Mouse (Mus musculus): ENCODE data around the gene Fam213b. TPM values are rescaled to one million over a fixed set of nuclear protein-coding genes. Genes with fewer than 3 reads are reported as not detected.

Gene Fam213b
- polyA plus RNA-seq, 1 experiment from 2014 or later = 43.2 TPM

DNA sequence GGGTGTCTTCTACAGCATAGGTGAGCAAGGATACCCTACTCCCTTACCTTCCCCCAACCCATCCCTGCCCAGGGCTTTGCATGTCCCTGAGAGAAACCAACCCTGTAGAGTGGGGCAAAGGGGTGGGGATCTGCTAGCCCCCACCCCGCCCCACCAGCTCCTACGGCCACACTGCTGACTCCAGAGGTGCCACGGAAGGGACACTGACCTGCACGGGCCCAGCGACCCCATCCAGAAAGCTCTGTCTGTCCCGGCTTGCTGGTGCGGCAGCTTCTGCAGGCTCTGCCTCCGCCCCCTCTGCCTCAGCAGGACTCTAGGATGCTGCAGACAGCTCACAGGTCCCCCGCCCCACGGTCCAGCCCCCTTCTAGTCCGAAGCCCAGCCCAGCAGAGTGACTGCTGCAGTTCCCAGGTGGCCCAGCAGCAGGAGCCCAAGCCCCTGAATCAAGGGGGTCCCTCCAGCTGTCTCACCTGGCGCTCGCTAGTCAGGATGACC, 27.1 kb downstream of the Fam213b start:
- Histone ChIP-seq H3K36me3 (no peaks in the 10 kb centered on the region), H3K27ac (no peak overlapping the region), H3K4me3 (replicated peaks) (peak overlapping the region; percentile 27), H3K9ac (replicated peaks) (peak overlapping the region; percentile 51), H3K4me1 (replicated peaks) (peaks cover 12% of the 10 kb centered on the region), H3K27me3 (peaks cover 33% of the 10 kb centered on the region), H3K4me2 (peak overlapping the region; percentile 53), H3K9me3 (no peaks in the 10 kb centered on the region)
- WGBS = 3% methylated on average over 13 of the region's 13 CpGs
- ATAC-seq (ENCODE audit: insufficient number of reproducible peaks, insufficient read depth, low FRiP score, low TSS enrichment, low read depth) = peak; percentile 53; the same call in 1 of the 2 replicates

DNA sequence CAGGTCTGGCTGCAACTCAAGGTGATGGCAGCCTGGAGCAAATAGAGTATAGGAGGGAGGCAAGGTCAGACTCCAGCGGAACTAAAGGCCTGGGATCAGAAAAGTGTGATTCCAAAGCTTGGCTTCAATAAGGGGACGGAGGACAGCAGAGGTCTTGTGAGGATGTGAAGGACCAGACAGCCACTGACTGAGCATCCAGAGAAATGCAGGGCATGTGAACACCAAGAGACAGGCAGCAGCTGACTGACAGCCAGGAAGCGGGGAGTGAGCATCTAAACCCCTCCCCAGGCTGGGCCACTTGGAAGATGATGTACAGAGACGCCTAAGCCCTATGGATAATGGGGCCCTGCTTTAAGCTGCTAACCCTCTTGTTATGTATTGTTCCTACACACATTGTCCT, 28.2 kb downstream of the Fam213b start:
- 93% methylated on average over 4 of the region's 4 CpGs for WGBS
- Histone ChIP-seq H3K4me3 (replicated peaks) (no peak overlapping the region), H3K4me2 (no peak overlapping the region), H3K27me3 (peaks cover 29% of the 10 kb centered on the region), H3K9me3 (no peaks in the 10 kb centered on the region), H3K36me3 (no peaks in the 10 kb centered on the region), H3K9ac (replicated peaks) (no peak overlapping the region), H3K27ac (no peak overlapping the region), H3K4me1 (replicated peaks) (peaks cover 13% of the 10 kb centered on the region)
- no peak for ATAC-seq (ENCODE audit: insufficient number of reproducible peaks, insufficient read depth, low FRiP score, low TSS enrichment, low read depth)

DNA sequence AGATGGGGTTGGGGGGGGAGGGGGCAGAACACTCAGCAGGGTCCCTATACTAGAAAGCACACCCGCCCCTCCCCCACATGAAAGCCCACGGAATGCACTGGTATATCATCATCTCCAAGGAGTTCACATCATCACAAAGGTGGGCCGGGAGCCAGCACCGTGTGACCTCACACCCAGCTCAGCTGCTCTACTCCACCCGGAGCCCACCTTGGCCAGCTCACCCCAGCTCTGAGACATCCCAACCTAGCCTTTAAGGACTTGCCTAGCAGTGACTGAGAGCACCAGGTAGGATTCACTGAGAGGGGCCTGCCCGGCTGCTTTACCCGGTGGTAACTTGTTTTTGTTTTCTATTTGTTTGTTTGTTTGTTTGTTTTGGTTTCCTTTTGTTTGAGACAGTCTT, 29.5 kb downstream of the Fam213b start, which contains the start of gene Mmel1:
TSS of gene Mmel1 (plus strand) at position 146 of the 400 bp plus-strand sequence.
- ATAC-seq (ENCODE audit: insufficient number of reproducible peaks, insufficient read depth, low FRiP score, low TSS enrichment, low read depth) = no peak
- Histone ChIP-seq H3K9me3 (no peaks in the 10 kb centered on the region), H3K4me2 (no peak within 1 kb of the TSS), H3K27ac (no peak within 1 kb of the TSS), H3K36me3 (no peaks in the 10 kb centered on the region), H3K27me3 (peaks cover 26% of the 10 kb centered on the region), H3K4me1 (replicated peaks) (peaks cover 25% of the 10 kb centered on the region), H3K4me3 (replicated peaks) (no peak within 1 kb of the TSS), H3K9ac (replicated peaks) (no peak within 1 kb of the TSS)
- WGBS = 82% methylated on average over 7 of the region's 7 CpGs

DNA sequence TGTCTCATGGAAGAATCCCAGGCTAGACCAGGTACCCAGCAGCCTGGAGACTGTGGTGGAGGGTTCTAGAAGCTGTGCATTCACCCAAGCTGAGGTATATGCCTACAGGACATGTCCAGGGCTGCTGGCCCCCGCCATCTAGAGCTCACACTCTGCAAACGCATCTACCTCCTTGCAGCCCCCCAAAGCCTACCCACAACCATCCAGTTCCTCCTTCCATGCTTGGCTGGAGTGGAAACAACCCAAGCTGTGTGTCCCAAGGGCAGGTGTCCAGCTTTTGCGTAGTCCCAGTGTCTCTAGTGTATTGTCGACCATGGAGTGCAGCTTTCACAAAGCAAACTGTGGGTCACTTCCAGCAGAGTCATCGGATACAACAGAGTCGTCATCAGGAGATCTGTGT, 31.7 kb downstream of the Fam213b start:
- Histone ChIP-seq H3K9me3 (no peaks in the 10 kb centered on the region), H3K36me3 (no peaks in the 10 kb centered on the region), H3K4me1 (replicated peaks) (peaks cover 25% of the 10 kb centered on the region), H3K27me3 (peaks cover 25% of the 10 kb centered on the region), H3K9ac (replicated peaks) (no peak overlapping the region), H3K27ac (no peak overlapping the region), H3K4me2 (no peak overlapping the region), H3K4me3 (replicated peaks) (no peak overlapping the region)
- no peak for ATAC-seq (ENCODE audit: insufficient number of reproducible peaks, insufficient read depth, low FRiP score, low TSS enrichment, low read depth)
- 89% methylated on average over 6 of the region's 6 CpGs for WGBS

DNA sequence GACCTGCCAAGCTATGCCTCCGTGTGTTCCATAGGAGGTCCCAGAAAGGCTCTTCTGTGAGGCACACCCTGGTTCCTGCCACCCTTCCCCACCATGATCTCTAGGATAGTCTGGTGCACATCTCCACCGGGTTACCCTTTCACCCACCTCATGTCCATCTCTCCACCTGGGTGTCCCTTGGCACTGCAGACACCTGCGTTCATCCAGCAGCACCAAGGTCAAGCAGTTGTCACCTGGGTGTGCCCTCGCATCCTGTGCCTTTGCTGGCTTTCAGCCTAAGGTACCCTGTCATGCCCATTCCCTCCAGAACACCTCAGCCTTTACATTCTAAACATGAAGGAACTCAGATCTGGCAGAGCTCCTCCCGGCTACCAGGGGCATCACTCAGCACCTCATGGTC, 32.5 kb downstream of the Fam213b start:
- Histone ChIP-seq H3K4me2 (no peak overlapping the region), H3K27ac (no peak overlapping the region), H3K9me3 (no peaks in the 10 kb centered on the region), H3K4me1 (replicated peaks) (peaks cover 17% of the 10 kb centered on the region), H3K27me3 (peaks cover 19% of the 10 kb centered on the region), H3K4me3 (replicated peaks) (no peak overlapping the region), H3K9ac (replicated peaks) (no peak overlapping the region; the same call in 1 of the 2 replicates), H3K36me3 (no peaks in the 10 kb centered on the region)
- no peak for ATAC-seq (ENCODE audit: insufficient number of reproducible peaks, insufficient read depth, low FRiP score, low TSS enrichment, low read depth)
- WGBS = 86% methylated on average over 5 of the region's 5 CpGs

DNA sequence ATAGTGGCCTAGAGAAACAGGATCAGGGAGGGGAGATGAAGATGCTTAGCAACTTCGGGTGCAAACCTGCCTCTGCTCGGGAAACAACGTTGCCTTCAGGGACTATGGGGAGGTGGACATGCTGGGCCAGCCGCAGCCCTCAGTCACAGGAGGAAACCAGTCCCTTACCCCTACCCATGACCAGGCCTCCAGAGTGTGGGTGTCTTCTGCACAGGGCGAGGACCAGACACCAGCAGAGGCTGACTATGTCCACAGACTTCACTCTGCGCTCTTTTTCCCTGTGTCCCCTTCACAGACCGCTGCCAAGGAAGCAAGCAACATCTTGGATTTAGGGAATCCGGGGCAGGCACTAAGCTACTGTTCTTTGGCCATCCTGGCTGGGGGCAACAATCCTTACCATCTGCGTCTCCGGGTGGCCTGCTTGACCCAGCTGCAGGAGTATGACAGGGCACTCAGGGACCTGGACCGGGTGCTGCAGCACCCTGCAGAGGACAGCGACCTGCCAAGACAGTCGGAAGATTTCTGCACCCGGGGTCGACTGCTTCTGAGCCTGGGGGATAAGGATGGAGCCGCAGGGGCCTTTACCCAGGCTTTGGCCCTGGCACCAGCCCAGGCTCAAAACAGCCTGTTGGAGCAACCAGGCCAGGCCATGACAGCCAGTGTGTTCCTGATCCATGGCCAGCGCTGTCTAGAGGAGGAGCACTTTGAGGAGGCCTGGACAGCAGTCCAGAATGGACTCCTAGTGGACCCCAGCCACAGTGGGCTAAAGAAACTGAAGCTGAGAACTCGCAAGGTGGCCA, 33.8 kb downstream of the Fam213b start:
- Histone ChIP-seq H3K27me3 (peaks cover 17% of the 10 kb centered on the region), H3K27ac (peak overlapping the region; percentile 88), H3K36me3 (no peaks in the 10 kb centered on the region), H3K4me2 (peak overlapping the region; percentile 59), H3K4me1 (replicated peaks) (peaks cover 14% of the 10 kb centered on the region), H3K9ac (replicated peaks) (peak overlapping the region; percentile 47; the same call in 1 of the 2 replicates), H3K4me3 (replicated peaks) (peak overlapping the region; percentile 33; the same call in 1 of the 2 replicates), H3K9me3 (no peaks in the 10 kb centered on the region)
- 80% methylated on average over 18 of the region's 18 CpGs for WGBS
- 0 out of 2 replicates have a peak, but pooled peaks have one; percentile 27 for ATAC-seq (ENCODE audit: insufficient number of reproducible peaks, insufficient read depth, low FRiP score, low TSS enrichment, low read depth)

DNA sequence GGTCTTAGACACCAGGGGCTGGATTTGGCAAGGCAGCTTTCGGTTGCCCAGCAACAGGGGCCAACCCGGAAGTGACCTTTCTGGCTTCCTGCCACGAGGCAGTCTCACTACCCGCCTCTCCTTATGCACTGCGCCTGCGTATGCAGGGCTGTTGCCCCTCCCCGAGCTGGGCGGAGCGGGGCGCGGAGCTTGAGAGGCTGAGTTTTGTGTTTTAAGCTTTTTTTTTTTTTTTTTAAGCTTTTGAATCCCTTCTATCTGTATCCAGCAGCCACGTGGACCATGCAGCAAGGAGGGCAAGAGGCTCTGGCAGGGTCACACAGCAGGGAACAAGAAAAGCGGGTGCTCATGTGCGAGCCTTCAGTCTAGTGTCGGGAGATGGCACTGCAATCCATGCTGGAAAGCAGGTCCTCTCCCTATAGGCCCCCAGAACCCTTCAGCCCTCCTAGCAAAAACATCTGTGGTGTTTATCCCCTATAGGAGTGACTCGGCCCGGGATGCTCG, 34.6 kb downstream of the Fam213b start:
- H3K4me1 ChIP-seq (replicated peaks) = peaks cover 14% of the 10 kb centered on the region
- H3K27ac ChIP-seq = peak overlapping the region; percentile 88
- peak overlapping the region; percentile 47; the same call in 1 of the 2 replicates for H3K9ac ChIP-seq (replicated peaks)
- peak overlapping the region; percentile 33 for H3K4me3 ChIP-seq (replicated peaks)
- WGBS = under 1% methylated on average over 18 of the region's 18 CpGs
- peak; percentile 87 for ATAC-seq (ENCODE audit: insufficient number of reproducible peaks, insufficient read depth, low FRiP score, low TSS enrichment, low read depth)
- peak overlapping the region; percentile 59 for H3K4me2 ChIP-seq
- no peaks in the 10 kb centered on the region for H3K36me3 ChIP-seq
- H3K9me3 ChIP-seq = no peaks in the 10 kb centered on the region
- H3K27me3 ChIP-seq = peaks cover 16% of the 10 kb centered on the region

DNA sequence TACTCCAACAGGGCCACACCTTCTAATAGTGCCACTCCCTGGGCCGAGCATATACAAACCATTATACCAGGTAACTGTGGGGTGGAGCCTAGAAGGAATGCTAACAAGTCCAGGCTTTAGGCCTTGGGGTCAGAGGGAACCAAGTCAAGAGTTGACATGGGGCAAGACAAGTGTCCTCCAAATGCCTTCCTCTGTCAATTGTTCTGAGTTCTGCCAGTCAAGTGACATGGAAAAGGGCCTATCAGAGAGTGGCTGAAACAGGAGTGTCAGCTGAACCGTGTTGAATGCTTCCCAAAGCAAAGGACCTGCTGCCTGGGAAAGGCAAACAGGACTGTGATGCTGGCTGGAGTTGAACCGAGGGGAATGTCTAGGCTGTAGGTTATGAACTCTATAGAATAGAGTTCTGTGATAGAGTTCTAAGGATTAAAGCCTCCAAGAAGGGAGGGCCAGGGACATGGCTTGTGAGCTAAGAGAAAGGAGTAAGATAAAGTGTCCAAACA, 35.4 kb downstream of the Fam213b start:
- H3K9me3 ChIP-seq = no peaks in the 10 kb centered on the region
- H3K9ac ChIP-seq (replicated peaks) = no peak overlapping the region
- H3K4me3 ChIP-seq (replicated peaks) = no peak overlapping the region
- no peak for ATAC-seq (ENCODE audit: insufficient number of reproducible peaks, insufficient read depth, low FRiP score, low TSS enrichment, low read depth)
- H3K27ac ChIP-seq = peak overlapping the region; percentile 88; the same call in 1 of the 2 replicates
- H3K36me3 ChIP-seq = no peaks in the 10 kb centered on the region
- peak overlapping the region; percentile 59; the same call in 1 of the 2 replicates for H3K4me2 ChIP-seq
- WGBS = 88% methylated on average over 3 of the region's 3 CpGs
- H3K27me3 ChIP-seq = peaks cover 19% of the 10 kb centered on the region
- H3K4me1 ChIP-seq (replicated peaks) = peaks cover 14% of the 10 kb centered on the region

DNA sequence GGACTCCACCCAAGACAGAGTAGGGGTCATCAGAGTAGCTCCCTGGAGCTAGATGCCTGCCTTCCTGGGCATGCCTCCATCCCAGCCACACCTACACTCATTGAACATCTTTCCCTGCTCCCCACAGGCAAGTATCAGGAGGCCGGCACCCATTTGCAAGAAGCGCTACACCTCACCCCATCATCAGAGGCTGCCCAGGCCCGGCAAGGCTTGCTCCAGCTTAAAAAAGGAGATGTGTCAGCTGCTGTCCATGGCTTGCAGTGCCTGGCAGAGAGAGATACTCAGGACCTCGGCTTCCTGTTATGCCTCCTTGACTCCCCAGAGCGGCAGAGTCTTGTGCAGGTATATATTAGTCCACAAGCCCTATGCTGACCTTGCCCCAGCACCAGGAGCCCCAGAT, 37.0 kb downstream of the Fam213b start:
- Histone ChIP-seq H3K4me1 (replicated peaks) (peaks cover 14% of the 10 kb centered on the region), H3K27ac (no peak overlapping the region), H3K36me3 (no peaks in the 10 kb centered on the region), H3K9me3 (no peaks in the 10 kb centered on the region; the same call in 1 of the 2 replicates), H3K4me3 (replicated peaks) (no peak overlapping the region), H3K4me2 (no peak overlapping the region), H3K9ac (replicated peaks) (no peak overlapping the region), H3K27me3 (peaks cover 24% of the 10 kb centered on the region)
- ATAC-seq (ENCODE audit: insufficient number of reproducible peaks, insufficient read depth, low FRiP score, low TSS enrichment, low read depth) = no peak
- 75% methylated on average over 5 of the region's 5 CpGs for WGBS

DNA sequence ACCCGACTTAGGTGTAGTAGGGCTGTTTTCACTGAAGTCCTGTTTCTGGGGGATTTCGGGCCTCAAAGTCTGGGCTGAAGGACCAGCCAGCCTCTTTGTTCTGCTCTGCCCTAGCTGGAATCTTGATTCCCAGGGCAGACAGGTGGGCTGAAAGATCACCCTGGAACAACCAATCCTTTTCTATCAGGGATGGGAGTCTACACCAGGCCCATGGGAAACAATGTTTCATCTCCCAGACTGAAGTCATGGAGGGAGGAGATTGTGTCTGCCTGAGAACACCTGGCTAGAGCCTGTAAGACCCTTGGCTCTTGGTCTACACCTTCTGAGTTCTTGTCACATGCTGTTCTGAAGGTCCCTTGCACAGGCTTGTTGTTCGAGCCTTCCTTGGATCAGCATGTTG, 40.3 kb downstream of the Fam213b start:
- H3K27ac ChIP-seq = no peak overlapping the region
- H3K4me3 ChIP-seq (replicated peaks) = no peak overlapping the region
- H3K27me3 ChIP-seq = peaks cover 57% of the 10 kb centered on the region
- H3K4me1 ChIP-seq (replicated peaks) = peaks cover 6% of the 10 kb centered on the region; the same call in 1 of the 2 replicates
- no peak overlapping the region for H3K9ac ChIP-seq (replicated peaks)
- H3K36me3 ChIP-seq = no peaks in the 10 kb centered on the region
- no peaks in the 10 kb centered on the region; the same call in 1 of the 2 replicates for H3K9me3 ChIP-seq
- no peak for ATAC-seq (ENCODE audit: insufficient number of reproducible peaks, insufficient read depth, low FRiP score, low TSS enrichment, low read depth)
- no peak overlapping the region for H3K4me2 ChIP-seq
- WGBS = 76% methylated on average over 3 of the region's 3 CpGs

Data from limb, embryonic 12.5 days (tissue).